Mouse (Mus musculus): Measurements from ENCODE around the gene Chrnb1.

DNA sequence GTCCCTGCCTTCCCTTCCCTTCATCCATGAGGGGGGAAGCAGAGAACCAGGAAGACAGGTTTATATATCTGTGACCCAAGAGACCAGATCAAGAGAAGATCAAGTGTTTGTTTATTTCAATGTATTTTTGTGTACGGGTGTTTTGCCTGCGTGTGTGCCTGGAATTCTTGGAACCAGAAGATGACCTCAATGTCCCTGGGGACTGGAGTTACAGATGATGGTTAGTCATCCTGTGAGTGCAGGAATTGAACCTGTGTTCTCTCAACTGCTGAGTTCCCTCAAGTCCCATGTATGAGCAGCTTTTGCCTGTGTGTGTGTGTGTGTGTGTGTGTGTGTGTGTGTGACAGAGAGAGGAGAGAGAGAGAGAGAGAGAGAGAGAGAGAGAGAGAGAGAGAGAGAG, 11.9 kb upstream of the Chrnb1 start:
- TF ChIP-seq EP300 (optimal IDR thresholded peaks at IDR 0.05): no peak
- no peak for TF ChIP-seq CTCF (IDR thresholded peaks at IDR 0.05; ENCODE audit: low read depth)

Data from stomach, postnatal 0 days (tissue).